Mouse (Mus musculus): ENCODE measurements around the gene Ccdc24.

DNA sequence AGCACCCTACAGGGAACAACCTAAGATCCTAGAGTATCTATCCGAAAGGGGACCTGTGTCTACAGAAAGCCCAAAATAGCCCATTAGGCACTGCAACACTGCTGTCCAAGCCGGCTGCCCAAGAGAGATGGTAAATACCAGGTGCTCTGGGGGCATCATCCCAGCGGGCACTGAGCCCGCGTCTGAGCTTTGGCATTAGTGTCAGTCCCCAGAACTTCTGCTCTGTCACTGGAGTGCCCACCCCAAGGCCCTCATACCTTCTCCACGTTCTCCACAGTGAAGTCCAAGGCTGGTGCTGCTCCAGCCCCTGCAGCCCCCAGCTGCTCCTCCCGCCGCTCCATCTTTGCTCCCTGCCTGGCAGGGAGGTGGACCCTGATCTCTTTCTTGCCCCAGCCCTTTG is 41.7 kb upstream of the Ccdc24 start:
- TF ChIP-seq POLR2A (IDR thresholded peaks at IDR 0.05; ENCODE audit: extremely low read depth, insufficient read depth, low read length) (no peak), CTCF (IDR thresholded peaks at IDR 0.05; ENCODE audit: low read depth, low read length) (no peak)
